Mouse (Mus musculus) stomach, postnatal 0 days (tissue): ENCODE data around the gene Fam129a.

Source experiments
- CTCF ChIP-seq: IDR thresholded peaks from 2 replicates; pipeline ENCODE4 v1.5.1; 2016; ENCODE audit warnings: antibody characterized with exemption, low read depth, mild to moderate bottlenecking, moderate library complexity
- EP300 ChIP-seq: optimal IDR thresholded peaks from 2 replicates; pipeline ENCODE3; 2016; ENCODE audit warnings: antibody characterized with exemption

- TF ChIP-seq CTCF = no peak
- TF ChIP-seq EP300 = no peak
These were observed 138.2 kb downstream of the Fam129a start for GRCm38 (mm10) chr1:151708966-151709733.
